In the genomic region with DNA sequence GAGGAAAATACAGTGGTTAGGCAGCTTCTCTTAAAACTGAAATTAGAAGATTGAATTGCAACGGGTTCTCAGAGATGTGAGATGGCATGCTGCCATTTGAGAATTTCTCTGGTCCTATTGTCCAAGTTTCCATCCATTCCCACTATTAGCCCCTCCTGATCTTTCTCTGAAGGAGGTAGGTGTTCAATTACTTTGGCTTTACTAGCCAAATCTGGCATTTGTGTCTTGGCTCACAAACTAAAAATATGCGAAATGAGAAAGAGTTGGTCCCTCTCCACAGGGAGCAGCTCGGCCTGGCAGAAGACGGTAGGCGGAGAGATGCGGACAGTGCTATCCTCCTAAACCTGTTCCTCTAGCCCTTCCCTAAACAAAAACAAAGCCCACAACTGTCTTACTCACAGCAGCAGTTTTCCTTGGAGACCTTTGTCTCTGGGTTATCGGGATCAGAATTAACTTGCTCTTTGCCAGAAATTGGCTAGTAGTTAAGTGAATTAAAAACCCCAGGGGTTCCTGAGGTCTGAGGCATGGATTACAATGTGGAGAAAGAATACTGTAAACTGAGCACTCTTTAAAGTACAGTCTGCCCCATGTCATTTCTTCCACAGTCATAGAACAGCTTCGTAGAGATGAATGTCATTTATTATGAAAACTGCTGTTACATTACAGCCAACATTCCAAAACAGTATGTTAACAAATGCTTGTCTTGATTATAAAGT, we compare ENCODE assay signal across 17 mouse cellular contexts. TPM values are rescaled to one million over a fixed set of nuclear protein-coding genes. Genes with fewer than 3 reads are reported as not detected.
DNase-seq lines count a peak whose midpoint lies in the region; ATAC-seq and TF ChIP-seq lines count a peak whose summit lies in the region.
"Had no signal": no experiment of that assay in that cellular context is flagged by ENCODE, and none has a peak within 500 bp of the region (broad histone marks: within the 10 kb centered on the region; RNA-seq: fewer than 3 reads in every experiment).

No protein-coding gene starts in this region.

- H3K27ac ChIP-seq in left cerebral cortex, adult 2 months, result peak overlapping the region; percentile 56; the same call in 1 of the 2 replicates
- H3K27ac ChIP-seq: forebrain, embryonic 12.5 days; hindbrain, embryonic 14.5 days; limb, embryonic 12.5 days had no signal

- no peak overlapping the region for H3K4me3 ChIP-seq in left cerebral cortex, adult 2 months
- H3K4me3 ChIP-seq: forebrain, embryonic 12.5 days; limb, embryonic 12.5 days had no signal

- peak; percentile 30 for DNase-seq in cerebellum, adult 11-12 months
- DNase-seq in cerebellum, adult 11 months, result no peak
- no peak for DNase-seq in left cerebral cortex, adult 2 months (ENCODE audit: extremely low spot score in 1 of 2, low spot score in 2 of 2)
- no peak for DNase-seq in left cerebral cortex, postnatal 10 days (ENCODE audit: extremely low spot score in 1 of 2, low spot score in 2 of 2)
- DNase-seq in cerebellum, postnatal 10 days, result peak; percentile 26 to 44
- no peak for DNase-seq in embryo, embryonic 11 days
- no peak for DNase-seq in kidney, adult 9 months
- DNase-seq: heart, postnatal 10 days; kidney, adult 18-20 months; kidney, postnatal 4 days; liver, postnatal 0 days; lung, postnatal 36 days; midbrain, embryonic 14.5 days had no signal

- peak; percentile 21; the same call in 1 of the 2 replicates for ATAC-seq in megakaryocyte-erythroid progenitor cell, adult 5-6 weeks (replicated peaks; ENCODE audit: low FRiP score, low TSS enrichment, poor library complexity, severe bottlenecking)
- ATAC-seq: liver, postnatal 0 days had no signal

- intact Hi-C loops in left cerebral cortex, adult 2 months (cut with DNase I), result loop anchor here (2.0 kb wide), 1 partner anchor 42 kb away; the partner anchor contains the start of gene Tmem237
- intact Hi-C loops in left cerebral cortex, postnatal 10 days (cut with DNase I), result no loop called here

- no peak for TF ChIP-seq CTCF in left cerebral cortex, adult 2 months (IDR thresholded peaks at IDR 0.05)

RNA-seq across cellular contexts. Expression of gene Mpp4, which starts 0.7 kb away (rescaled TPM):
- total RNA-seq in left cerebral cortex, adult 2 months (2021), result 1 to 10 TPM; 1.6 to 1.7 TPM
- under 1 TPM; 0.92 to 0.95 TPM for total RNA-seq in left cerebral cortex, postnatal 10 days (2021)
- 0.76 and 1.7 TPM in 2 replicates for total RNA-seq in megakaryocyte-erythroid progenitor cell, adult 5-6 weeks (2014; fragmentation: Nextera tagmentation)
- total RNA-seq in megakaryocyte-erythroid progenitor cell, adult 5-6 weeks (2017), result 2.6 TPM in 1 of 2 replicates, not detected in the other

RNA-seq across cellular contexts. Expression of gene Tmem237, which starts 42.3 kb away (rescaled TPM):
- total RNA-seq in left cerebral cortex, adult 2 months (2021), result 10 to 100 TPM; 30.8 to 31.9 TPM
- total RNA-seq in left cerebral cortex, postnatal 10 days (2021), result 10 to 100 TPM; 36.4 to 39.2 TPM
- total RNA-seq in megakaryocyte-erythroid progenitor cell, adult 5-6 weeks (2014; fragmentation: Nextera tagmentation), result 3.2 and 4.0 TPM in 2 replicates
- total RNA-seq in megakaryocyte-erythroid progenitor cell, adult 5-6 weeks (2017), result 3.6 and 9.3 TPM in 2 replicates

Comparison
In these comparisons a context has a peak if more than half of its experiments do, and no peak if none do; other contexts are left out.
1. DNase-seq: peak in cerebellum, adult 11-12 months (single experiment) and cerebellum, postnatal 10 days (2 of 2); none in cerebellum, adult 11 months (single experiment), left cerebral cortex, adult 2 months (0 of 2), left cerebral cortex, postnatal 10 days (0 of 2), embryo, embryonic 11 days (single experiment) and kidney, adult 9 months (single experiment).